Mouse (Mus musculus) liver, postnatal 0 days (tissue): ENCODE measurements around the gene Spata16. TPM values are rescaled to one million over a fixed set of nuclear protein-coding genes. Genes with fewer than 3 reads are reported as not detected.

Experiments
- ATAC-seq: fragments of 200-750 bp; cut with Nextera tagmentation; 2 replicates; pipeline ENCODE4 v1.8.0; 2017; ENCODE audit warnings: mild to moderate bottlenecking, moderate library complexity
- DNase-seq: peaks from one replicate; pipeline ENCODE4 v3.0.0-alpha.2; 2016
- H3K27ac ChIP-seq: fragments of 300-500 bp; sonication (generic); 2 replicates; pipeline ENCODE4 v1.5.1; 2014; ENCODE audit warnings: antibody characterized with exemption, moderate library complexity, mild to moderate bottlenecking, low read depth
- H3K27me3 ChIP-seq: fragments of 300-500 bp; sonication (generic); 2 replicates; pipeline ENCODE4 v1.6.1; 2014; ENCODE audit warnings: low read length, control low read depth, mixed read lengths; ENCODE audit not compliant: insufficient read depth
- H3K36me3 ChIP-seq: fragments of 300-500 bp; sonication (generic); replicated peaks from 2 replicates; pipeline ENCODE4 v1.6.1; 2014; ENCODE audit warnings: mild to moderate bottlenecking, control low read depth, low read length, moderate library complexity, mixed read lengths; ENCODE audit not compliant: insufficient read depth
- H3K4me1 ChIP-seq: fragments of 300-500 bp; sonication (generic); 2 replicates; pipeline ENCODE4 v1.6.1; 2014; ENCODE audit warnings: antibody characterized with exemption, mild to moderate bottlenecking, control low read depth; ENCODE audit not compliant: insufficient read depth
- H3K4me2 ChIP-seq: fragments of 300-500 bp; sonication (generic); 2 replicates; pipeline ENCODE4 v1.6.1; 2014; ENCODE audit warnings: low read depth, mild to moderate bottlenecking, low read length, moderate library complexity, mixed read lengths
- H3K4me3 ChIP-seq: fragments of 300-500 bp; sonication (generic); 2 replicates; pipeline ENCODE4 v1.5.1; 2014; ENCODE audit warnings: low read depth, low read length
- H3K9ac ChIP-seq: fragments of 300-500 bp; sonication (generic); replicated peaks from 2 replicates; pipeline ENCODE4 v1.6.1; 2014; ENCODE audit warnings: mild to moderate bottlenecking, moderate library complexity
- H3K9me3 ChIP-seq: fragments of 300-500 bp; sonication (generic); 2 replicates; pipeline ENCODE4 v1.6.1; 2016; ENCODE audit warnings: mild to moderate bottlenecking, control low read depth, low read length, mixed read lengths
- CTCF ChIP-seq: sonication (generic); IDR thresholded peaks from 2 replicates; pipeline ENCODE4 v1.5.1; 2016; ENCODE audit warnings: antibody characterized with exemption, low read depth
- EP300 ChIP-seq: IDR thresholded peaks from 2 replicates; pipeline ENCODE4 v1.6.1; 2016; ENCODE audit warnings: antibody characterized with exemption, low read depth, mild to moderate bottlenecking
- WGBS: fragments of 180-500 bp; shearing (Covaris S2); extraction: QIAGEN DNeasy Blood & Tissue Kit; methylation state at CpG from one replicate; pipeline ENCODE4 v1.1.7; 2014; ENCODE audit not compliant: insufficient replicate concordance; 5-methylcytosine and 5-hydroxymethylcytosine counted together
- polyA plus RNA-seq: library from polyadenylated mRNA; unstranded; fragments of >200 nt; fragmentation: Nextera tagmentation; extraction: Ambion mirVana; gene quantifications from 2 replicates; pipeline ENCODE4 v1.2.1, GENCODE M21; 2015

Gene Spata16
- not detected in 2 replicates for polyA plus RNA-seq

GRCm38 (mm10) chr3:26637402-26637801 lies at the start of gene Spata16:
Spata16 (plus strand) TSS chr3:26637620.
- no peaks in the 10 kb centered on the region for H3K27me3 ChIP-seq
- no peak for ATAC-seq
- no peak within 1 kb of the TSS for H3K27ac ChIP-seq
- H3K4me2 ChIP-seq, result no peak within 1 kb of the TSS
- TF ChIP-seq EP300, result no peak
- no peak for TF ChIP-seq CTCF
- DNase-seq, result no peak
- H3K4me3 ChIP-seq, result no peak within 1 kb of the TSS
- H3K9me3 ChIP-seq, result no peaks in the 10 kb centered on the region
- 60% methylated on average over 11 of the region's 11 CpGs for WGBS
- no peaks in the 10 kb centered on the region for H3K4me1 ChIP-seq
- H3K9ac ChIP-seq, result no peak within 1 kb of the TSS
- no peaks in the 10 kb centered on the region for H3K36me3 ChIP-seq

- Histone ChIP-seq H3K9me3 (no peaks in the 10 kb centered on the region), H3K9ac (no peak overlapping the region), H3K4me2 (no peak overlapping the region), H3K4me3 (no peak overlapping the region), H3K4me1 (no peaks in the 10 kb centered on the region), H3K36me3 (no peaks in the 10 kb centered on the region), H3K27ac (no peak overlapping the region), H3K27me3 (no peaks in the 10 kb centered on the region)
- WGBS, result 73% methylated on average over 1 of the region's 1 CpGs
- DNase-seq (no peak), ATAC-seq (no peak)
- no peak for TF ChIP-seq CTCF
- TF ChIP-seq EP300, result no peak
Measured at GRCm38 (mm10) chr3:26604861-26605260, 32.6 kb upstream of the Spata16 start.

GRCm38 (mm10) chr3:26608531-26608930 lies 28.9 kb upstream of the Spata16 start:
- ATAC-seq, result no peak
- H3K27ac ChIP-seq, result no peak overlapping the region
- DNase-seq, result no peak
- no peaks in the 10 kb centered on the region for H3K27me3 ChIP-seq
- no peaks in the 10 kb centered on the region for H3K9me3 ChIP-seq
- H3K4me1 ChIP-seq, result no peaks in the 10 kb centered on the region
- TF ChIP-seq EP300 (no peak), CTCF (no peak)
- no peak overlapping the region for H3K9ac ChIP-seq
- no peak overlapping the region for H3K4me2 ChIP-seq
- H3K4me3 ChIP-seq, result no peak overlapping the region
- H3K36me3 ChIP-seq, result no peaks in the 10 kb centered on the region
- 67% methylated on average over 5 of the region's 5 CpGs for WGBS

- Histone ChIP-seq H3K9ac (no peak overlapping the region), H3K4me3 (no peak overlapping the region), H3K27ac (no peak overlapping the region), H3K9me3 (no peaks in the 10 kb centered on the region), H3K36me3 (no peaks in the 10 kb centered on the region), H3K4me2 (no peak overlapping the region), H3K4me1 (no peaks in the 10 kb centered on the region), H3K27me3 (no peaks in the 10 kb centered on the region)
- ATAC-seq, result no peak
- no peak for DNase-seq
- WGBS, result 85% methylated on average over 9 of the region's 9 CpGs
- TF ChIP-seq CTCF, result no peak
Measured at GRCm38 (mm10) chr3:26639214-26639613, 1.8 kb downstream of the Spata16 start.

- 81% methylated on average over 8 of the region's 8 CpGs for WGBS
- Histone ChIP-seq H3K4me3 (no peak overlapping the region), H3K9ac (no peak overlapping the region), H3K27me3 (no peaks in the 10 kb centered on the region), H3K27ac (no peak overlapping the region), H3K9me3 (no peaks in the 10 kb centered on the region), H3K36me3 (no peaks in the 10 kb centered on the region), H3K4me1 (no peaks in the 10 kb centered on the region), H3K4me2 (no peak overlapping the region)
- DNase-seq (no peak), ATAC-seq (no peak)
- TF ChIP-seq EP300, result no peak
- no peak for TF ChIP-seq CTCF
Measured at GRCm38 (mm10) chr3:26639851-26640250, 2.4 kb downstream of the Spata16 start.

GRCm38 (mm10) chr3:26640321-26641075 lies 3.1 kb downstream of the Spata16 start:
- Histone ChIP-seq H3K27ac (no peak overlapping the region), H3K9me3 (no peaks in the 10 kb centered on the region), H3K4me3 (no peak overlapping the region), H3K27me3 (no peaks in the 10 kb centered on the region), H3K36me3 (no peaks in the 10 kb centered on the region), H3K4me2 (no peak overlapping the region), H3K9ac (no peak overlapping the region), H3K4me1 (no peaks in the 10 kb centered on the region)
- DNase-seq (no peak), ATAC-seq (no peak)
- TF ChIP-seq EP300 (no peak), CTCF (no peak)
- WGBS, result 72% methylated on average over 8 of the region's 8 CpGs
